Mouse (Mus musculus) limb, embryonic 12.5 days (tissue): ENCODE data around the gene Lypd1. TPM values are rescaled to one million over a fixed set of nuclear protein-coding genes. Genes with fewer than 3 reads are reported as not detected.

ENCODE experiments used
- ATAC-seq: fragments of 200-750 bp; cut with Nextera tagmentation; 2 replicates; pipeline ENCODE4 v1.8.0; 2017; ENCODE audit warnings: low read depth, moderate TSS enrichment; ENCODE audit not compliant: insufficient number of reproducible peaks, insufficient read depth, low FRiP score, low TSS enrichment
- H3K27ac ChIP-seq: fragments of 300-500 bp; sonication (generic); 2 replicates; pipeline ENCODE4 v1.5.1; 2016; ENCODE audit warnings: mild to moderate bottlenecking, moderate library complexity
- H3K27me3 ChIP-seq: fragments of 300-500 bp; sonication (generic); 2 replicates; pipeline ENCODE4 v1.6.1; 2016; ENCODE audit warnings: mild to moderate bottlenecking, moderate library complexity
- H3K36me3 ChIP-seq: fragments of 300-500 bp; sonication (generic); 2 replicates; pipeline ENCODE4 v1.6.1; 2016; ENCODE audit warnings: mild to moderate bottlenecking, moderate library complexity
- H3K4me1 ChIP-seq: fragments of 300-500 bp; sonication (generic); replicated peaks from 2 replicates; pipeline ENCODE4 v1.6.1; 2016
- H3K4me2 ChIP-seq: fragments of 300-500 bp; sonication (generic); 2 replicates; pipeline ENCODE4 v1.6.1; 2016; ENCODE audit warnings: mild to moderate bottlenecking, moderate library complexity
- H3K4me3 ChIP-seq: fragments of 300-500 bp; sonication (generic); replicated peaks from 2 replicates; pipeline ENCODE4 v1.5.1; 2016; ENCODE audit warnings: mild to moderate bottlenecking
- H3K9ac ChIP-seq: fragments of 300-500 bp; sonication (generic); replicated peaks from 2 replicates; pipeline ENCODE4 v1.6.1; 2016; ENCODE audit warnings: mild to moderate bottlenecking, moderate library complexity
- H3K9me3 ChIP-seq: fragments of 300-500 bp; sonication (generic); 2 replicates; pipeline ENCODE4 v1.6.1; 2016; ENCODE audit warnings: mild to moderate bottlenecking, moderate library complexity
- WGBS: fragments of 180-500 bp; shearing (Covaris S2); methylation state at CpG from one replicate; pipeline ENCODE4 v1.1.7; 2016; 5-methylcytosine and 5-hydroxymethylcytosine counted together
- polyA plus RNA-seq: library from polyadenylated mRNA; unstranded; fragments of >200 nt; fragmentation: Nextera tagmentation; extraction: Ambion mirVana; gene quantifications from 2 replicates; pipeline ENCODE4 v1.2.1, GENCODE M21; 2016

The Lypd1 gene
- polyA plus RNA-seq, 1 experiment from 2014 or later: 3.3 TPM

GRCm38 (mm10) chr1:125910211-125910870 lies 2.6 kb downstream of the Lypd1 start:
- Histone ChIP-seq H3K36me3 (no peaks in the 10 kb centered on the region), H3K27ac (no peak overlapping the region), H3K9ac (no peak overlapping the region), H3K27me3 (peaks cover 41% of the 10 kb centered on the region), H3K4me1 (peaks cover 33% of the 10 kb centered on the region), H3K4me2 (peak overlapping the region; percentile 96), H3K4me3 (peak overlapping the region; percentile 53), H3K9me3 (no peaks in the 10 kb centered on the region)
- 4% methylated on average over 14 of the region's 14 CpGs for WGBS
- ATAC-seq: peak; percentile 39; the same call in 1 of the 2 replicates

- WGBS: 90% methylated on average over 9 of the region's 9 CpGs
These were observed 19.7 kb downstream of the Lypd1 start for GRCm38 (mm10) chr1:125893158-125893557.

GRCm38 (mm10) chr1:125870056-125870455 lies 42.8 kb downstream of the Lypd1 start:
- Histone ChIP-seq H3K36me3 (no peaks in the 10 kb centered on the region), H3K9ac (no peak overlapping the region), H3K4me3 (no peak overlapping the region), H3K4me1 (no peaks in the 10 kb centered on the region), H3K27me3 (no peaks in the 10 kb centered on the region), H3K4me2 (no peak overlapping the region), H3K27ac (no peak overlapping the region), H3K9me3 (no peaks in the 10 kb centered on the region)
- no peak for ATAC-seq
- 60% methylated on average over 7 of the region's 7 CpGs for WGBS

More at GRCm38 (mm10) chr1:125893158-125893557, 19.7 kb downstream of the Lypd1 start:
- no peak for ATAC-seq
- H3K4me1 ChIP-seq: no peaks in the 10 kb centered on the region
- H3K36me3 ChIP-seq: no peaks in the 10 kb centered on the region
- H3K27ac ChIP-seq: no peak overlapping the region
- H3K9ac ChIP-seq: no peak overlapping the region
- no peak overlapping the region for H3K4me2 ChIP-seq
- no peaks in the 10 kb centered on the region for H3K27me3 ChIP-seq
- no peaks in the 10 kb centered on the region for H3K9me3 ChIP-seq
- H3K4me3 ChIP-seq: no peak overlapping the region

GRCm38 (mm10) chr1:125858631-125859030 lies 54.3 kb downstream of the Lypd1 start:
- ATAC-seq: no peak
- Histone ChIP-seq H3K27me3 (no peaks in the 10 kb centered on the region), H3K4me2 (no peak overlapping the region), H3K36me3 (no peaks in the 10 kb centered on the region), H3K9ac (no peak overlapping the region), H3K27ac (no peak overlapping the region), H3K9me3 (no peaks in the 10 kb centered on the region), H3K4me3 (no peak overlapping the region), H3K4me1 (no peaks in the 10 kb centered on the region)
- WGBS: 77% methylated on average over 5 of the region's 5 CpGs

- Histone ChIP-seq H3K36me3 (no peaks in the 10 kb centered on the region), H3K9ac (no peak overlapping the region), H3K4me2 (no peak overlapping the region), H3K4me1 (no peaks in the 10 kb centered on the region), H3K4me3 (no peak overlapping the region), H3K27ac (no peak overlapping the region), H3K9me3 (no peaks in the 10 kb centered on the region), H3K27me3 (no peaks in the 10 kb centered on the region)
- WGBS: 24% methylated on average over 5 of the region's 5 CpGs
- ATAC-seq: no peak
These were observed 58.3 kb downstream of the Lypd1 start for GRCm38 (mm10) chr1:125854646-125855045.

GRCm38 (mm10) chr1:125839746-125840392 lies 73.0 kb downstream of the Lypd1 start:
- H3K9me3 ChIP-seq: no peaks in the 10 kb centered on the region
- H3K27ac ChIP-seq: no peak overlapping the region
- H3K9ac ChIP-seq: no peak overlapping the region
- H3K27me3 ChIP-seq: no peaks in the 10 kb centered on the region
- H3K4me1 ChIP-seq: peaks cover 16% of the 10 kb centered on the region
- H3K4me2 ChIP-seq: no peak overlapping the region
- H3K4me3 ChIP-seq: no peak overlapping the region
- ATAC-seq: no peak
- 58% methylated on average over 13 of the region's 13 CpGs for WGBS
- no peaks in the 10 kb centered on the region for H3K36me3 ChIP-seq

GRCm38 (mm10) chr1:125837507-125837906 lies 75.4 kb downstream of the Lypd1 start:
- H3K27me3 ChIP-seq: no peaks in the 10 kb centered on the region
- no peak overlapping the region for H3K4me2 ChIP-seq
- ATAC-seq: no peak
- 4% methylated on average over 1 of the region's 1 CpGs for WGBS
- H3K4me1 ChIP-seq: peaks cover 16% of the 10 kb centered on the region
- H3K36me3 ChIP-seq: no peaks in the 10 kb centered on the region
- H3K4me3 ChIP-seq: no peak overlapping the region
- no peak overlapping the region for H3K27ac ChIP-seq
- no peaks in the 10 kb centered on the region for H3K9me3 ChIP-seq
- no peak overlapping the region for H3K9ac ChIP-seq

GRCm38 (mm10) chr1:125823611-125824010 lies 89.3 kb downstream of the Lypd1 start:
- H3K27ac ChIP-seq: no peak overlapping the region
- 80% methylated on average over 4 of the region's 4 CpGs for WGBS
- ATAC-seq: no peak

GRCm38 (mm10) chr1:125821101-125821500 lies 91.8 kb downstream of the Lypd1 start:
- no peak overlapping the region for H3K9ac ChIP-seq
- H3K4me1 ChIP-seq: peaks cover 3% of the 10 kb centered on the region; the same call in 1 of the 2 replicates
- H3K27ac ChIP-seq: no peak overlapping the region
- ATAC-seq: no peak
- H3K4me2 ChIP-seq: no peak overlapping the region
- no peaks in the 10 kb centered on the region for H3K9me3 ChIP-seq
- H3K27me3 ChIP-seq: no peaks in the 10 kb centered on the region
- no peak overlapping the region for H3K4me3 ChIP-seq
- WGBS: 89% methylated on average over 7 of the region's 7 CpGs
- H3K36me3 ChIP-seq: no peaks in the 10 kb centered on the region

More at GRCm38 (mm10) chr1:125823611-125824010, 89.3 kb downstream of the Lypd1 start:
- no peak overlapping the region for H3K9ac ChIP-seq
- H3K27me3 ChIP-seq: no peaks in the 10 kb centered on the region
- no peaks in the 10 kb centered on the region for H3K9me3 ChIP-seq
- peaks cover 3% of the 10 kb centered on the region; the same call in 1 of the 2 replicates for H3K4me1 ChIP-seq
- H3K36me3 ChIP-seq: no peaks in the 10 kb centered on the region
- no peak overlapping the region for H3K4me2 ChIP-seq
- no peak overlapping the region for H3K4me3 ChIP-seq
